Mouse (Mus musculus) kidney, postnatal 36 days (tissue): ENCODE results near the gene Traf7.

Experiments
- DNase-seq, 2 experiments: peaks; one replicate each; pipeline ENCODE4 v3.0.0; 2021 to 2022; ENCODE audit warnings: mixed read lengths in 2 of 2

The Traf7 gene

GRCm38 (mm10) chr17:24544613-24545012 is 16.9 kb upstream of the Traf7 start:
- DNase-seq = no peak

GRCm38 (mm10) chr17:24540375-24540774 is 12.6 kb upstream of the Traf7 start:
- DNase-seq = peak; percentile 62 to 74

- DNase-seq = peak; percentile 64 to 84
Observed at GRCm38 (mm10) chr17:24538950-24539349, 11.2 kb upstream of the Traf7 start.

- no peak for DNase-seq
Observed at GRCm38 (mm10) chr17:24537536-24537935, 9.8 kb upstream of the Traf7 start.

- DNase-seq = no peak
Observed at GRCm38 (mm10) chr17:24535300-24535699, 7.6 kb upstream of the Traf7 start.

GRCm38 (mm10) chr17:24534160-24534718 is 6.5 kb upstream of the Traf7 start, which contains the start of gene Rab26:
Gene Rab26 (minus strand): TSS chr17:24534210.
- no peak for DNase-seq

GRCm38 (mm10) chr17:24533099-24533992 is 5.6 kb upstream of the Traf7 start:
- DNase-seq = peak; percentile 93 to 96

GRCm38 (mm10) chr17:24532045-24532444 is 4.3 kb upstream of the Traf7 start:
- DNase-seq = no peak

- DNase-seq = no peak
Observed at GRCm38 (mm10) chr17:24531064-24531463, 3.3 kb upstream of the Traf7 start.

GRCm38 (mm10) chr17:24530361-24531050 is 2.8 kb upstream of the Traf7 start:
- DNase-seq = no peak

GRCm38 (mm10) chr17:24529883-24530282 is 2.1 kb upstream of the Traf7 start:
- DNase-seq = no peak

GRCm38 (mm10) chr17:24529007-24529451 is 1.3 kb upstream of the Traf7 start:
- peak; percentile 53 to 77 for DNase-seq

- peak in 1 of 2 experiments; percentile 17 for DNase-seq
Observed at GRCm38 (mm10) chr17:24528560-24528918, 801 bp upstream of the Traf7 start.

- no peak for DNase-seq
Observed at GRCm38 (mm10) chr17:24527315-24527714, 423 bp downstream of the Traf7 start.

GRCm38 (mm10) chr17:24524734-24525133 is 3.0 kb downstream of the Traf7 start:
- no peak for DNase-seq

- no peak for DNase-seq
Observed at GRCm38 (mm10) chr17:24520450-24520849, 7.3 kb downstream of the Traf7 start.

GRCm38 (mm10) chr17:24514270-24515257 is 13.2 kb downstream of the Traf7 start:
- DNase-seq = peak; percentile 45 to 47

- DNase-seq = peak; percentile 49 to 83
Observed at GRCm38 (mm10) chr17:24513609-24514008, 14.1 kb downstream of the Traf7 start.

GRCm38 (mm10) chr17:24507806-24508460 is 19.8 kb downstream of the Traf7 start:
- DNase-seq = no peak

- DNase-seq = peak; percentile 12 to 44
Observed at GRCm38 (mm10) chr17:24507129-24507664, 20.5 kb downstream of the Traf7 start.
